Mouse (Mus musculus): Measurements from ENCODE around the gene Nfkbil1.

DNA sequence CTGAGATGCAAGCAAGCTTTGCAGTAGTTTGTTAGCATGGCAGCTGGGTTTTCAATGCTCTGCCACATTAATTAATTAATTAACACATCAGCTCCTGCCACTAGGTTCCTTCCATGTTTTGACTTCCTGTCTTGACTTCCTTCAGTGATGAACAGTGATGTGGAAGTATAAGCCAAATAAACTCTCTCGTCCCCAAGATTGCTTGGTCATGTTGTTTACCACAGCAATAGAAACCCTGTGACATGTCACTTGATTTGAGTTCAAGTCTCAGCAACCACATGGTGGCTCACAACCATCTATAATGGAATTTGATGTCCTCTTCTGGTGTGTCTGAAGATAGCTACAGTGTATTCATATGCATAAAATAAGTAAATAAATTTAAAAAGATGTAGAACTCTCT, 21.8 kb upstream of the Nfkbil1 start:
- TF ChIP-seq CTCF (IDR thresholded peaks at IDR 0.05; ENCODE audit: control insufficient read depth, insufficient read depth, insufficient replicate concordance, low read depth, low read length), result no peak
- TF ChIP-seq POLR2A (IDR thresholded peaks at IDR 0.05; ENCODE audit: control insufficient read depth, low read depth, low read length), result no peak
